Mouse (Mus musculus) limb, embryonic 15.5 days (tissue): Measurements from ENCODE around the gene Nmnat3. TPM values are rescaled to one million over a fixed set of nuclear protein-coding genes. Genes with fewer than 3 reads are reported as not detected.

Experiments
- ATAC-seq: fragments of 200-750 bp; cut with Nextera tagmentation; 2 replicates; pipeline ENCODE4 v1.8.0; 2017; ENCODE audit warnings: low read depth, moderate TSS enrichment; ENCODE audit not compliant: insufficient number of reproducible peaks, low FRiP score, low TSS enrichment
- H3K27ac ChIP-seq: fragments of 300-500 bp; sonication (generic); 2 replicates; pipeline ENCODE4 v1.5.1; 2015; ENCODE audit warnings: moderate library complexity, mild to moderate bottlenecking, inconsistent platforms
- H3K27me3 ChIP-seq: fragments of 300-500 bp; sonication (generic); 2 replicates; pipeline ENCODE4 v1.6.1; 2015; ENCODE audit warnings: inconsistent platforms
- H3K36me3 ChIP-seq: fragments of 300-500 bp; sonication (generic); 2 replicates; pipeline ENCODE4 v1.6.1; 2015; ENCODE audit warnings: inconsistent platforms
- H3K4me1 ChIP-seq: fragments of 300-500 bp; sonication (generic); 2 replicates; pipeline ENCODE4 v1.6.1; 2015; ENCODE audit warnings: inconsistent platforms
- H3K4me2 ChIP-seq: fragments of 300-500 bp; sonication (generic); 2 replicates; pipeline ENCODE4 v1.6.1; 2015; ENCODE audit warnings: mild to moderate bottlenecking, inconsistent platforms
- H3K4me3 ChIP-seq: fragments of 300-500 bp; sonication (generic); 2 replicates; pipeline ENCODE4 v1.5.1; 2015; ENCODE audit warnings: mild to moderate bottlenecking, inconsistent platforms
- H3K9ac ChIP-seq: fragments of 300-500 bp; sonication (generic); 2 replicates; pipeline ENCODE4 v1.6.1; 2015; ENCODE audit warnings: inconsistent platforms
- H3K9me3 ChIP-seq: fragments of 300-500 bp; sonication (generic); 2 replicates; pipeline ENCODE4 v1.6.1; 2016; ENCODE audit warnings: inconsistent platforms
- WGBS: fragments of 180-500 bp; shearing (Covaris S2); methylation state at CpG from one replicate; pipeline ENCODE4 v1.1.7; 2015; 5-methylcytosine and 5-hydroxymethylcytosine counted together
- polyA plus RNA-seq: library from polyadenylated mRNA; unstranded; fragments of >200 nt; fragmentation: Nextera tagmentation; extraction: Ambion mirVana; gene quantifications from 2 replicates; pipeline ENCODE4 v1.2.1, GENCODE M21; 2015

Gene Nmnat3
- polyA plus RNA-seq, 1 experiment from 2014 or later = 5.4 TPM

GRCm38 (mm10) chr9:98345840-98346239, 58.6 kb downstream of the Nmnat3 start:
- Histone ChIP-seq H3K36me3 (no peaks in the 10 kb centered on the region), H3K4me2 (no peak overlapping the region), H3K4me1 (0 out of 2 replicates have a peak, but pooled peaks cover 3% of the 10 kb centered on the region), H3K27me3 (no peaks in the 10 kb centered on the region), H3K9me3 (no peaks in the 10 kb centered on the region), H3K27ac (no peak overlapping the region), H3K9ac (no peak overlapping the region), H3K4me3 (no peak overlapping the region)
- no peak for ATAC-seq
- WGBS = 89% methylated on average over 1 of the region's 1 CpGs

GRCm38 (mm10) chr9:98346240-98346639, 59.0 kb downstream of the Nmnat3 start:
- no peak overlapping the region for H3K9ac ChIP-seq

GRCm38 (mm10) chr9:98347021-98347420, 59.8 kb downstream of the Nmnat3 start:
- no peak overlapping the region for H3K9ac ChIP-seq
- H3K27ac ChIP-seq = no peak overlapping the region
- H3K36me3 ChIP-seq = no peaks in the 10 kb centered on the region
- H3K4me1 ChIP-seq = no peaks in the 10 kb centered on the region
- H3K4me3 ChIP-seq = no peak overlapping the region
- H3K4me2 ChIP-seq = no peak overlapping the region
- 82% methylated on average over 3 of the region's 3 CpGs for WGBS
- no peak for ATAC-seq
- no peaks in the 10 kb centered on the region for H3K27me3 ChIP-seq
- no peaks in the 10 kb centered on the region for H3K9me3 ChIP-seq

More at GRCm38 (mm10) chr9:98346240-98346639, 59.0 kb downstream of the Nmnat3 start:
- 75% methylated on average over 4 of the region's 4 CpGs for WGBS
- no peaks in the 10 kb centered on the region for H3K36me3 ChIP-seq
- no peak for ATAC-seq
- no peak overlapping the region for H3K4me3 ChIP-seq
- no peak overlapping the region for H3K4me2 ChIP-seq
- no peaks in the 10 kb centered on the region for H3K27me3 ChIP-seq
- H3K27ac ChIP-seq = no peak overlapping the region
- H3K4me1 ChIP-seq = 0 out of 2 replicates have a peak, but pooled peaks cover 2% of the 10 kb centered on the region
- H3K9me3 ChIP-seq = no peaks in the 10 kb centered on the region

- no peaks in the 10 kb centered on the region for H3K27me3 ChIP-seq
- no peak overlapping the region for H3K4me3 ChIP-seq
- H3K27ac ChIP-seq = no peak overlapping the region
- no peak overlapping the region for H3K9ac ChIP-seq
- no peaks in the 10 kb centered on the region for H3K9me3 ChIP-seq
- WGBS = 22% methylated on average over 4 of the region's 4 CpGs
- no peaks in the 10 kb centered on the region for H3K4me1 ChIP-seq
- no peaks in the 10 kb centered on the region for H3K36me3 ChIP-seq
- peak; percentile 17; the same call in 1 of the 2 replicates for ATAC-seq
- H3K4me2 ChIP-seq = no peak overlapping the region
Measured at GRCm38 (mm10) chr9:98350318-98351144, 63.3 kb downstream of the Nmnat3 start.

GRCm38 (mm10) chr9:98352332-98352731, 65.1 kb downstream of the Nmnat3 start:
- Histone ChIP-seq H3K36me3 (no peaks in the 10 kb centered on the region), H3K4me2 (no peak overlapping the region), H3K27me3 (no peaks in the 10 kb centered on the region), H3K9ac (no peak overlapping the region), H3K27ac (no peak overlapping the region), H3K9me3 (no peaks in the 10 kb centered on the region), H3K4me3 (no peak overlapping the region), H3K4me1 (no peaks in the 10 kb centered on the region)
- no peak for ATAC-seq
- 62% methylated on average over 6 of the region's 6 CpGs for WGBS

- no peaks in the 10 kb centered on the region for H3K36me3 ChIP-seq
- H3K4me1 ChIP-seq = no peaks in the 10 kb centered on the region
- H3K9ac ChIP-seq = no peak overlapping the region
- H3K4me2 ChIP-seq = no peak overlapping the region
- H3K27me3 ChIP-seq = no peaks in the 10 kb centered on the region
- WGBS = 91% methylated on average over 3 of the region's 3 CpGs
- H3K9me3 ChIP-seq = no peaks in the 10 kb centered on the region
- no peak overlapping the region for H3K4me3 ChIP-seq
- no peak overlapping the region for H3K27ac ChIP-seq
- no peak for ATAC-seq
Measured at GRCm38 (mm10) chr9:98354919-98355318, 67.7 kb downstream of the Nmnat3 start.

- Histone ChIP-seq H3K27ac (no peak overlapping the region), H3K4me2 (no peak overlapping the region), H3K27me3 (no peaks in the 10 kb centered on the region), H3K4me1 (no peaks in the 10 kb centered on the region), H3K36me3 (no peaks in the 10 kb centered on the region), H3K9me3 (no peaks in the 10 kb centered on the region), H3K9ac (no peak overlapping the region), H3K4me3 (no peak overlapping the region)
- WGBS = 56% methylated on average over 3 of the region's 3 CpGs
- no peak for ATAC-seq
Measured at GRCm38 (mm10) chr9:98361047-98361446, 73.8 kb downstream of the Nmnat3 start.

- Histone ChIP-seq H3K9me3 (no peaks in the 10 kb centered on the region), H3K27ac (no peak overlapping the region), H3K36me3 (no peaks in the 10 kb centered on the region), H3K4me2 (no peak overlapping the region), H3K4me3 (no peak overlapping the region), H3K9ac (no peak overlapping the region), H3K27me3 (no peaks in the 10 kb centered on the region), H3K4me1 (no peaks in the 10 kb centered on the region)
- ATAC-seq = no peak
- WGBS = 32% methylated on average over 8 of the region's 8 CpGs
Measured at GRCm38 (mm10) chr9:98366075-98366474, 78.8 kb downstream of the Nmnat3 start.

- H3K4me1 ChIP-seq = no peaks in the 10 kb centered on the region
- H3K27me3 ChIP-seq = no peaks in the 10 kb centered on the region
- H3K9ac ChIP-seq = no peak overlapping the region
- no peaks in the 10 kb centered on the region for H3K36me3 ChIP-seq
- ATAC-seq = no peak
- H3K4me3 ChIP-seq = no peak overlapping the region
- WGBS = 86% methylated on average over 13 of the region's 13 CpGs
- H3K27ac ChIP-seq = no peak overlapping the region
- no peaks in the 10 kb centered on the region for H3K9me3 ChIP-seq
- H3K4me2 ChIP-seq = no peak overlapping the region
Measured at GRCm38 (mm10) chr9:98367333-98367962, 80.2 kb downstream of the Nmnat3 start.

GRCm38 (mm10) chr9:98369707-98370106, 82.5 kb downstream of the Nmnat3 start:
- Histone ChIP-seq H3K27ac (no peak overlapping the region), H3K9me3 (no peaks in the 10 kb centered on the region), H3K4me2 (no peak overlapping the region), H3K4me1 (no peaks in the 10 kb centered on the region), H3K36me3 (no peaks in the 10 kb centered on the region), H3K9ac (no peak overlapping the region), H3K27me3 (no peaks in the 10 kb centered on the region), H3K4me3 (no peak overlapping the region)
- 74% methylated on average over 8 of the region's 8 CpGs for WGBS
- no peak for ATAC-seq

GRCm38 (mm10) chr9:98373358-98373757, 86.1 kb downstream of the Nmnat3 start:
- H3K36me3 ChIP-seq = no peaks in the 10 kb centered on the region
- H3K4me1 ChIP-seq = 0 out of 2 replicates have a peak, but pooled peaks cover 4% of the 10 kb centered on the region
- no peaks in the 10 kb centered on the region for H3K27me3 ChIP-seq
- ATAC-seq = no peak
- H3K9ac ChIP-seq = no peak overlapping the region
- H3K27ac ChIP-seq = no peak overlapping the region
- 94% methylated on average over 5 of the region's 5 CpGs for WGBS
- H3K4me3 ChIP-seq = no peak overlapping the region
- H3K9me3 ChIP-seq = no peaks in the 10 kb centered on the region
- H3K4me2 ChIP-seq = no peak overlapping the region

- ATAC-seq = no peak
- H3K4me3 ChIP-seq = no peak overlapping the region
- H3K9me3 ChIP-seq = no peaks in the 10 kb centered on the region
- H3K4me2 ChIP-seq = no peak overlapping the region
- H3K4me1 ChIP-seq = peaks cover 11% of the 10 kb centered on the region; the same call in 1 of the 2 replicates
- no peak overlapping the region for H3K27ac ChIP-seq
- no peaks in the 10 kb centered on the region for H3K27me3 ChIP-seq
- WGBS = 55% methylated on average over 11 of the region's 11 CpGs
- H3K9ac ChIP-seq = no peak overlapping the region
- H3K36me3 ChIP-seq = no peaks in the 10 kb centered on the region
Measured at GRCm38 (mm10) chr9:98374897-98375296, 87.7 kb downstream of the Nmnat3 start.
